In the genomic region with DNA sequence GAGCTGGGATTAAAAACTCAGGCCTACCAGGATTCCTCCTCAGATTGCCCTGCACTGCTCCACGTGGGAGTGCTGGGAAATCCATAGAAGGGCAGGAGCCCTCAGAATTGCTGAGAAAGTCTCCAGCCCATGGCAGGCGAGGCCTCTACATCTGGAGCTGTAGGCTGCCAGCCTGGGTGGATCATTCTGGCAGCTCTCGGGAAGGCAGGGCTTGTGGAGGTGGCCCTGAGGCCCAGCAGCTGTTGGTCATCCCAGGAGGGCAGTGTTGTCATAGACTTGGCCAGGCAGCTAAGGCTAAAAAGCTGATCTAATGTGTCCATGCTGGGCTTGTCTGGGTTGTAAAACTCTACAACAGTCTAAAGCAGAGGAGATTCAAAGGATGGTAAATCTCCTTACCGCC, we compare ENCODE assay signal across 10 mouse cellular contexts.
DNase-seq lines count a peak whose midpoint lies in the region; ATAC-seq and TF ChIP-seq lines count a peak whose summit lies in the region.
"Had no signal": no experiment of that assay in that cellular context is flagged by ENCODE, and none has a peak within 500 bp of the region (broad histone marks: within the 10 kb centered on the region; RNA-seq: fewer than 3 reads in every experiment).

No protein-coding gene starts in this region.

- no peak overlapping the region for H3K4me2 ChIP-seq in heart, embryonic 16.5 days (ENCODE audit: low read depth, low read length)
- no peak overlapping the region for H3K4me2 ChIP-seq in lung, embryonic 14.5 days
- H3K4me2 ChIP-seq in midbrain, embryonic 14.5 days (ENCODE audit: low read length), result no peak overlapping the region
- H3K4me2 ChIP-seq in intestine, embryonic 16.5 days (ENCODE audit: low read depth, low read length), result no peak overlapping the region
- H3K4me2 ChIP-seq: heart, embryonic 15.5 days had no signal

- H3K9ac ChIP-seq in heart, embryonic 16.5 days (ENCODE audit: low read length), result no peak overlapping the region
- no peak overlapping the region for H3K9ac ChIP-seq in lung, embryonic 14.5 days
- no peak overlapping the region for H3K9ac ChIP-seq in midbrain, embryonic 14.5 days (replicated peaks; ENCODE audit: low read length)
- no peak overlapping the region for H3K9ac ChIP-seq in intestine, embryonic 16.5 days (ENCODE audit: low read depth, low read length)
- H3K9ac ChIP-seq: heart, embryonic 15.5 days had no signal

- peaks cover 3% of the 10 kb centered on the region for H3K4me1 ChIP-seq in heart, embryonic 16.5 days (ENCODE audit: control insufficient read depth, insufficient read depth, low read length)
- H3K4me1 ChIP-seq in lung, embryonic 14.5 days (ENCODE audit: insufficient read depth), result peaks cover 4% of the 10 kb centered on the region; the same call in 1 of the 2 replicates
- no peaks in the 10 kb centered on the region for H3K4me1 ChIP-seq in midbrain, embryonic 14.5 days (ENCODE audit: control insufficient read depth, insufficient read depth, low read length)
- 0 out of 2 replicates have a peak, but pooled peaks cover 2% of the 10 kb centered on the region for H3K4me1 ChIP-seq in intestine, embryonic 16.5 days (ENCODE audit: control insufficient read depth, insufficient read depth, low read length)

- H3K36me3 ChIP-seq in heart, embryonic 16.5 days (ENCODE audit: control insufficient read depth, insufficient read depth), result no peaks in the 10 kb centered on the region
- H3K36me3 ChIP-seq in lung, embryonic 14.5 days (ENCODE audit: insufficient read depth), result no peaks in the 10 kb centered on the region
- no peaks in the 10 kb centered on the region for H3K36me3 ChIP-seq in midbrain, embryonic 14.5 days (ENCODE audit: control insufficient read depth, insufficient read depth, low read length)
- no peaks in the 10 kb centered on the region for H3K36me3 ChIP-seq in intestine, embryonic 16.5 days (ENCODE audit: control insufficient read depth, insufficient read depth, low read length)
- H3K36me3 ChIP-seq: heart, embryonic 15.5 days had no signal

- TF ChIP-seq CTCF in lung, embryonic 14.5 days (IDR thresholded peaks at IDR 0.05; ENCODE audit: low read depth), result no peak

- ATAC-seq in heart, embryonic 16.5 days (replicated peaks; ENCODE audit: extremely low read depth, insufficient read depth, low FRiP score), result 0 out of 2 replicates have a peak, but pooled peaks have one; percentile 32
- peak; percentile 98 for ATAC-seq in lung, embryonic 14.5 days (ENCODE audit: insufficient read depth)
- no peak for ATAC-seq in midbrain, embryonic 14.5 days (ENCODE audit: low FRiP score, low TSS enrichment)
- ATAC-seq in intestine, embryonic 16.5 days, result no peak

- H3K9me3 ChIP-seq in heart, embryonic 16.5 days (replicated peaks; ENCODE audit: control insufficient read depth, low read length), result no peaks in the 10 kb centered on the region
- H3K9me3 ChIP-seq in lung, embryonic 14.5 days (ENCODE audit: low read depth, low read length), result no peaks in the 10 kb centered on the region
- no peaks in the 10 kb centered on the region for H3K9me3 ChIP-seq in midbrain, embryonic 14.5 days (ENCODE audit: control insufficient read depth, low read length)
- H3K9me3 ChIP-seq in intestine, embryonic 16.5 days (ENCODE audit: control insufficient read depth, low read length), result no peaks in the 10 kb centered on the region
- H3K9me3 ChIP-seq: heart, embryonic 15.5 days had no signal

- no peaks in the 10 kb centered on the region for H3K27me3 ChIP-seq in heart, embryonic 16.5 days (ENCODE audit: control insufficient read depth, insufficient read depth, low read length)
- no peaks in the 10 kb centered on the region for H3K27me3 ChIP-seq in lung, embryonic 14.5 days (ENCODE audit: insufficient read depth, low read length)
- no peaks in the 10 kb centered on the region for H3K27me3 ChIP-seq in midbrain, embryonic 14.5 days (ENCODE audit: control insufficient read depth, insufficient read depth, low read length)
- no peaks in the 10 kb centered on the region for H3K27me3 ChIP-seq in intestine, embryonic 16.5 days (replicated peaks; ENCODE audit: control insufficient read depth, insufficient read depth, low read length)
- H3K27me3 ChIP-seq: heart, embryonic 15.5 days had no signal

- 62% methylated on average over 4 of the region's 4 CpGs for WGBS in heart, embryonic 16.5 days
- WGBS in lung, embryonic 14.5 days, result 37% methylated on average over 4 of the region's 4 CpGs
- 79% methylated on average over 4 of the region's 4 CpGs for WGBS in midbrain, embryonic 14.5 days
- 52% methylated on average over 4 of the region's 4 CpGs for WGBS in intestine, embryonic 16.5 days

- H3K4me3 ChIP-seq in heart, embryonic 16.5 days (ENCODE audit: low read length), result no peak overlapping the region
- no peak overlapping the region for H3K4me3 ChIP-seq in lung, embryonic 14.5 days (ENCODE audit: low read depth, low read length)
- no peak overlapping the region for H3K4me3 ChIP-seq in midbrain, embryonic 14.5 days (replicated peaks; ENCODE audit: low read depth, low read length)
- H3K4me3 ChIP-seq in intestine, embryonic 16.5 days (ENCODE audit: low read length), result no peak overlapping the region
- H3K4me3 ChIP-seq: heart, embryonic 15.5 days had no signal

- H3K27ac ChIP-seq in heart, embryonic 16.5 days (ENCODE audit: low read length), result no peak overlapping the region
- peak overlapping the region; percentile 83 for H3K27ac ChIP-seq in lung, embryonic 14.5 days (ENCODE audit: low read depth)
- H3K27ac ChIP-seq in midbrain, embryonic 14.5 days (replicated peaks; ENCODE audit: low read depth, low read length), result no peak overlapping the region
- no peak overlapping the region for H3K27ac ChIP-seq in intestine, embryonic 16.5 days (ENCODE audit: low read length)
- H3K27ac ChIP-seq: heart, embryonic 15.5 days had no signal

- peak; percentile 79 for DNase-seq in adrenal gland, adult 2 months
- no peak for DNase-seq in adrenal gland, postnatal 4 days (ENCODE audit: low spot score in 2 of 2)
- peak; percentile 57 for DNase-seq in NIH3T3 (ENCODE audit: low read depth)
- peak; percentile 93 for DNase-seq in lung, embryonic 14.5 days
- no peak for DNase-seq in yolk sac, embryonic 10.5 days (ENCODE audit: low spot score)
- DNase-seq in midbrain, embryonic 14.5 days, result no peak
- DNase-seq: right cerebral cortex, postnatal 4 days had no signal

Comparison
In these comparisons a context has a peak if more than half of its experiments do, and no peak if none do; other contexts are left out.
1. DNase-seq: peak in adrenal gland, adult 2 months (single experiment), NIH3T3 (single experiment) and lung, embryonic 14.5 days (single experiment); none in adrenal gland, postnatal 4 days (0 of 2), yolk sac, embryonic 10.5 days (single experiment) and midbrain, embryonic 14.5 days (single experiment).
2. ATAC-seq: peak in heart, embryonic 16.5 days (single experiment) and lung, embryonic 14.5 days (single experiment); none in midbrain, embryonic 14.5 days (single experiment) and intestine, embryonic 16.5 days (single experiment).